Mouse (Mus musculus): Measurements from ENCODE around the gene Pnisr. TPM values are rescaled to one million over a fixed set of nuclear protein-coding genes. Genes with fewer than 3 reads are reported as not detected.

Gene Pnisr
- total RNA-seq, 2 experiments from 2014 or later: 217 to 223 TPM

DNA sequence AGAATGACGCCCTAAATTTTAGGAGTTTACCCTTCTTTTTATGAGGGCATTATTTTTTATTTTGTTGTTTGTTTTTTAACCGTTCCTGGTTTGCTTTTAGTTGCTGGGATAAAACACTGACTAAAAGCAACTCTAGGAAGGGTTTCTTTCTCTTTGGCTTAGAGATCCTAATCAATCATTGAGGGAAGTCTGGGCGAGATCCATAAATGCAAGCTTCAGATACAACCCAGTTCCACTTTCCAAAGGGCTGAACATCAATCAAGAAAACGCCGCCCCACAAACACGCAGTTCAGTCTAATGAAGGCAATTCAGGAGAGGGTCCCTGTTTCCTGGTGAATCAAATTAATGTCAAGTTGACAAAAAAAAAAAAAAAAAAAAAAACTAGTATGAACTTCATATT, 31.4 kb downstream of the Pnisr start:
- no peak for TF ChIP-seq CTCF (IDR thresholded peaks at IDR 0.05)
- Histone ChIP-seq H3K27ac (no peak overlapping the region), H3K4me3 (peak overlapping the region; percentile 69)
- intact Hi-C loops (cut with DNase I): loop anchor here (2.0 to 5.0 kb wide), 4 partner anchors 26 to 114 kb away; no protein-coding TSS in a partner anchor
- DNase-seq (ENCODE audit: extremely low spot score in 1 of 2, low spot score in 2 of 2): no peak

DNA sequence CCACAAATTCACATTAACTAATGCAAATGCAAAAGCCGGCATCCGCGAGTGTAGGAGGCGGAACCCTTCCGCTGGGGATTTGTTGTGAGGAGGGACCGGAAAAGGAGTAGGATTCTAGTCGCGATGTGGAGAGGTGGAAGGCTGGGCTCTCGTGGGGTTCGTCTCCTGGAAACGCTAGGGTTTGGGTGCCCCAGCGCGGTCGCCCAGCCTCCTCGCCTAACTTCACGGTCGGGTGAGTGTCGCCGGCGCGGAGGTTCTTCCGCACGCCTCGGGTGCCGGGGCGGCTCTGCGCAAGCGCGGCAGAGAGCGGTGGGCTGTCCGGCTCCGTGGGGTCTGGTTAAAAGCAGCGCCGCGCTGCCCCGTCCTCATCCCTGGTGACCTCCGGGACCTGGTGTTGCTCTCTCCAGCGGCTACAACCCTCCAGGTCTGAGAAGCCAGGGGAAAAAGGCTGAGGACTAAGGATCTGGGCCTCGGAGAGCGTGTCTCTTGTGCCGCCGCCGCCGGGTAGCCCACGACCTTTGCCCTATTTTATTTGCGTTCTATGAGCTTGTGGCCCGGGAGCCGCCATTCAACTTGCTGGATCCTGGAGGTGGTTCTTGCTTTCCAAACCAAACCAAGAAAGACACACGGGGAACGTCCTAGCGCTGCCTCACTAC, 32.3 kb downstream of the Pnisr start, which contains the start of gene Coq3:
Gene Coq3, plus strand, starts transcription at position 109 of the 656 bp plus-strand sequence.
- peak; percentile 86 to 88 for DNase-seq (ENCODE audit: extremely low spot score in 1 of 2, low spot score in 2 of 2)
- TF ChIP-seq CTCF (IDR thresholded peaks at IDR 0.05): no peak
- intact Hi-C loops (cut with DNase I): loop anchor here (2.0 to 5.0 kb wide), 4 partner anchors 27 to 113 kb away; no protein-coding TSS in a partner anchor
- H3K27ac ChIP-seq: peak within 1 kb of the TSS; percentile 90
- peak within 1 kb of the TSS; percentile 69 for H3K4me3 ChIP-seq

DNA sequence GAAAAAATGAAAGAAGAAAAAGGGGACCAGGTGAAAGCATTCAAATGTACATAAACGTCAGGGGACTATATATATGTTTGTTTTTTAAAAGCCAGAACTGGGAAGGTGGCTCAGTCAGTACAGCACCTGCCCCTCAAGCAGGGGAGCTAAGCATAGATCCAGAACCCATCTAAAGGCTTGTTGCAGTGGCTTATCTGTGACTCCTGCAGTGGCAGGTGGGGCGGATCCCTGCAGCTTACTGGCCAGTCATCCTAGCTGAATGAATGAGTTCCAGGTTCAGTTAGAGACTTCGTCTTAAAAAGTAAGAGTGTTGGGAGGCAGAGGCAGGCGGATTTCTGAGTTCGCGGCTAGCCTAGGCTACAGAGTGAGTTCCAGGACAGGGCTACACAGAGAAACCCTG, 35.4 kb downstream of the Pnisr start:
- Histone ChIP-seq H3K27ac (no peak overlapping the region), H3K4me3 (no peak overlapping the region)
- intact Hi-C loops (cut with DNase I): no loop called here
- DNase-seq (ENCODE audit: extremely low spot score in 1 of 2, low spot score in 2 of 2): no peak
- TF ChIP-seq CTCF (IDR thresholded peaks at IDR 0.05): no peak

DNA sequence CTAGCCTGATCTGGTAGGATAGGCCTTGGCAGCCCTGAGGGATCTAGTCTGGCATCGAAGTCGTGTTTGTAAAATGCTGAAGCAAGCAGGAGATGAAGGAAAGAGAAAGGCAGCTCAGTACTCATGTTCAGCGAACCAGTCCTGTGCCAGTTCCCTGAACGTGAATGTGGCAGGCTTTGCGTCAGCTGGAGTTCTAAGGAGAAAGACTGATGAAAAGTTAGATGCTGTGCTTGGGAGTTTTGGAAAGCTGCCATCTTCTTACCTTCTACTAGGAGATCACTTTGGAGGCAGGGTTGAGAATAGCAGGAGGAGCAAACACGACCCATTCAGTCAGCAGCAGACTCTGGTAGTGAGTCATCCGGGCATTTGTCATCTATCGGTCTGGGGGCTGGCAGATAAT, 38.4 kb downstream of the Pnisr start:
- no peak overlapping the region for H3K27ac ChIP-seq
- no peak for TF ChIP-seq CTCF (IDR thresholded peaks at IDR 0.05)
- no peak overlapping the region for H3K4me3 ChIP-seq
- no peak for DNase-seq (ENCODE audit: extremely low spot score in 1 of 2, low spot score in 2 of 2)
- intact Hi-C loops (cut with DNase I): no loop called here

Other genes starting within 250 kb of the Pnisr start
- not detected for gene Prdm13, start 161.6 kb upstream of the Pnisr start, total RNA-seq (2021)
- 10 to 100 TPM; 31.7 to 35.2 TPM for gene Ccnc, start 119.9 kb upstream of the Pnisr start, total RNA-seq (2021)
- 10 to 100 TPM; 44.4 to 49.2 TPM for gene Usp45, start 80.4 kb upstream of the Pnisr start, total RNA-seq (2021)
- 10 to 100 TPM; 22.8 to 24.8 TPM for gene Tstd3, start 80.4 kb upstream of the Pnisr start, total RNA-seq (2021)
- gene Coq3, start 32.1 kb downstream of the Pnisr start, total RNA-seq (2021): 10 to 100 TPM; 10.8 to 12.8 TPM
- 10 to 100 TPM; 69.5 to 75.5 TPM for gene Faxc, start 83.7 kb downstream of the Pnisr start, total RNA-seq (2021)

Measured in left cerebral cortex, adult 2 months (tissue).